In the genomic region with DNA sequence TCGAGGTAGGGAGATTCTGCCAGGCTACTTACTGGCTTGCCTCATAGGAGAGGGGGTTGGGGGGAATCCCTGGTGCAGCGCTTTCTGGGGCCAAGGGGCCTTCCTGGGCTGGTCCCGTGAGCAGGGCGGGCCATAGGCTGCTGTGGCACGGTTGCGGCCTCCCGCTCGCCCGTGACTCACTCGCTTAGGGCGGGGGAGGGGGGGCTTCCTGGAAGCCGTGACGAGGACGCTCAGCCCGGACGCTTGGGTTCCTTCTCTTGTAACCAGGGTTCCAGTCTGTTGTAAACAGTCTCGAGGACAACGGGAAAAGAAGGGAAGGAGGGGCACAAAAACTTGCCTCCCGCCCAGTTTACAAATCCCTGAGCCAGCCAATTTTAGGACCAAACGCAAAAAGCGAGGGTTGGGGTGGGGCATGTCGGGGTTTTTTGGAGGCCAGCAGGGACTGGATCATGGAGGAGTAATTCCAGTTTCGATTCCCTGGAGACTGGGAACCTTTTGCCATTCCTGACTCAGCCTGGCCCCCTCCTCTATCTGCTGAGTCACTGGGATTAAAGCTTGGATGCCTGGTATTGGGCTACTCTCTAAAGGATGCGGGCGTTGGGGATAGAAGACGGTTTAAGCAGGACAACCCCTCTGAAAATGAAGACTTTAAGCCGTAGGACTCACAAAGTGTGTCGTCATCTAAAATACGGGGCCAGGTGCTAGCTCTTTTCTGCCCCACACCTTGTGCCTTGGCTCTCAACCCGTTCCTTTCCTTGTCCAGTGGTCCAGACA, we compare ENCODE assay signal across 7 mouse cellular contexts. TPM values are rescaled to one million over a fixed set of nuclear protein-coding genes. Genes with fewer than 3 reads are reported as not detected.
DNase-seq lines count a peak whose midpoint lies in the region; ATAC-seq lines count a peak whose summit lies in the region.

No protein-coding gene starts in this region.

- peak; percentile 95 for DNase-seq in Muller cell, postnatal 12 days (ENCODE audit: inconsistent ontology term)
- DNase-seq in heart, adult 9 months (ENCODE audit: low spot score in 2 of 2), result peak; percentile 94
- DNase-seq in kidney, adult 9 months, result peak; percentile 78
- peak; percentile 93 for DNase-seq in lung, postnatal 25 days (ENCODE audit: low spot score)
- peak; percentile 60 for DNase-seq in retina, postnatal 1 day

- peak; percentile 20 for ATAC-seq in common myeloid progenitor, adult 5-6 weeks (replicated peaks; ENCODE audit: low read depth, poor library complexity, severe bottlenecking)
- ATAC-seq in erythroid progenitor cell, adult 5-6 weeks (replicated peaks; ENCODE audit: low FRiP score, poor library complexity, severe bottlenecking), result no peak

RNA-seq across cellular contexts. Expression of gene Zfp36, which starts 1.2 kb away (rescaled TPM):
- total RNA-seq in common myeloid progenitor, adult 5-6 weeks (2017), result 82.7 and 90.0 TPM in 2 replicates
- 39.8 and 50.5 TPM in 2 replicates for total RNA-seq in erythroid progenitor cell, adult 5-6 weeks (2015; ENCODE audit: low replicate concordance)
- total RNA-seq in erythroid progenitor cell, adult 5-6 weeks (2017; ENCODE audit: low replicate concordance), result 3.9 and 6.4 TPM in 2 replicates

RNA-seq across cellular contexts. Expression of gene Plekhg2, which starts 8.8 kb away (rescaled TPM):
- total RNA-seq in common myeloid progenitor, adult 5-6 weeks (2017), result 2.1 and 3.9 TPM in 2 replicates
- 2.1 and 5.8 TPM in 2 replicates for total RNA-seq in erythroid progenitor cell, adult 5-6 weeks (2015; ENCODE audit: low replicate concordance)
- 1.0 and 3.1 TPM in 2 replicates for total RNA-seq in erythroid progenitor cell, adult 5-6 weeks (2017; ENCODE audit: low replicate concordance)

RNA-seq across cellular contexts. Expression of gene Med29, which starts 11.3 kb away (rescaled TPM):
- total RNA-seq in common myeloid progenitor, adult 5-6 weeks (2017), result 16.6 and 21.3 TPM in 2 replicates
- total RNA-seq in erythroid progenitor cell, adult 5-6 weeks (2015; ENCODE audit: low replicate concordance), result 0.84 and 13.0 TPM in 2 replicates
- total RNA-seq in erythroid progenitor cell, adult 5-6 weeks (2017; ENCODE audit: low replicate concordance), result 2.6 and 4.4 TPM in 2 replicates

RNA-seq across cellular contexts. Expression of gene Paf1, which starts 11.5 kb away (rescaled TPM):
- total RNA-seq in common myeloid progenitor, adult 5-6 weeks (2017), result 149 and 190 TPM in 2 replicates
- total RNA-seq in erythroid progenitor cell, adult 5-6 weeks (2015; ENCODE audit: low replicate concordance), result 21.4 and 56.6 TPM in 2 replicates
- 32.5 and 42.5 TPM in 2 replicates for total RNA-seq in erythroid progenitor cell, adult 5-6 weeks (2017; ENCODE audit: low replicate concordance)

RNA-seq across cellular contexts. Expression of gene Rps16, which starts 30.8 kb away (rescaled TPM):
- total RNA-seq in common myeloid progenitor, adult 5-6 weeks (2017), result 960 and 1,032 TPM in 2 replicates
- total RNA-seq in erythroid progenitor cell, adult 5-6 weeks (2015; ENCODE audit: low replicate concordance), result 892 and 1,114 TPM in 2 replicates
- 132 and 239 TPM in 2 replicates for total RNA-seq in erythroid progenitor cell, adult 5-6 weeks (2017; ENCODE audit: low replicate concordance)
